Mouse (Mus musculus) T-helper 1 cell (primary cell): ENCODE results near the gene Crat.
"Not testable (repeated sequence)": the region's sequence is repeated elsewhere in the genome, so short reads cannot be mapped to it uniquely, and the experiment has no call there.

Source experiments
- in situ Hi-C: fragments of 300-600 bp; cut with MboI, MseI; formaldehyde crosslinking; loops from one replicate; pipeline ENCODE4 v1.15.1; 2025; ENCODE audit warnings: high pct_unique_total_duplicates

Gene Crat

GRCm38 (mm10) chr2:30440211-30440700, 24.6 kb upstream of the Crat start:
- in situ Hi-C loops, result no loop called here

DNA sequence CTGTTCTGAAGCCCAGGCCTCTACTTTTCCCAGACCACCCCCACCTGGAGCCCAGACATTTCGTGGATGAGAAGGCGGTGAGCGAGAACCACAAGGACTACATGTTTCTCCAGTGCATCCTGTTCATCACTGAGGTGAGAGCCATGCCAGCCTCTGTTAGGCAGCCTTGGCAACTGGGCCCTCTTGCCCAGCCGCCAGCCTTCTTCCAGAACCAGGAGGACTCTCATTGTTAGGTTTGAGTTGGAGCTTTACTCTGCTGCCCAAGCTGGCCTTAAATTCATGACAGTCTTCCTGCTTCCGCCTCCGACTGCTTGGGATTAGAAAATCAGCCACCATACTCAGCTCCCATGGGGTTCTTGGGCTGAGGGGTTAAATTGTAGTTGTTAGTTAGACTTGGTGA, 24.0 kb upstream of the Crat start:
- in situ Hi-C loops, result loop anchor here (5.0 kb wide), 1 partner anchor 353 kb away; no protein-coding TSS in a partner anchor

DNA sequence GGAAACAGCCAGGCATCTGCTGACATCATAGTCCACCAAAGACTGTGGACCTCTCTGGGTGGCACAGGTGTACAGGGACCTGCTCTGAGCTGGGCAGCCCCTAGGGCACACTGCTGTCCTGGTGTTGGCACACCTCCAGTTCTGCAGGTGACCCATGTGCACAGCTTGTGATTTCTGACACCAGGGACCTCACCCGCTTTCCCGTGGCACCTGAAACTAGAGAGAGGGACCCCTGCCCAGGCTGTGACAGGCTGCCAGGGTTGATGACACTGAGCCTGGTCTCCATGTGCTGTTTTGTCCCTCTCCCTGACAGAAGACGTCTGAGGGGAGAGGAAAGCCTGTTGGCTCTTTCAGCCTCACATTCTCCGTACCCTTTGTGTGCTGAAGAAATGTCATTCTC, 22.2 kb upstream of the Crat start:
- in situ Hi-C loops, result loop anchor here (5.0 kb wide), 1 partner anchor 355 kb away; no protein-coding TSS in a partner anchor

DNA sequence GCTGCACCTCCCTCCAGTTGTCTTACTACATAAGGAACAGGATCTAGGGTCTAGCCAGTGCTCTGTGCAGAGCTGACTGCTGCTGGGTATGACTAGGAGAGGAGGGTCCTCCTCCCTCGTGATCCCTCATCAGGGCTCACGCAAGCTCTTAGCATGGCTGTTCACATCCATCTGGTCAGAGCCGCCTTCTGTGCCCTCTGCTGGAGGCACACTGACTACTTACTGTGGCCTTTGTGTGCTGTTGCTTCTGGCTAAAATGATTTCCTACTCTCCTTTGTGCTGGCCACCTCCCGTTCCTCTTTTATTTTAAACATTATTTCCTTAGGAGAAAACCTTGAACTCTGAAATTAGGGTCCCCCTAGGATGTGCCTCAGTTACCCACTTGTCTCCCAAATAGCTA, 21.2 kb upstream of the Crat start:
- in situ Hi-C loops, result loop anchor here (5.0 kb wide), 1 partner anchor 355 kb away; no protein-coding TSS in a partner anchor

DNA sequence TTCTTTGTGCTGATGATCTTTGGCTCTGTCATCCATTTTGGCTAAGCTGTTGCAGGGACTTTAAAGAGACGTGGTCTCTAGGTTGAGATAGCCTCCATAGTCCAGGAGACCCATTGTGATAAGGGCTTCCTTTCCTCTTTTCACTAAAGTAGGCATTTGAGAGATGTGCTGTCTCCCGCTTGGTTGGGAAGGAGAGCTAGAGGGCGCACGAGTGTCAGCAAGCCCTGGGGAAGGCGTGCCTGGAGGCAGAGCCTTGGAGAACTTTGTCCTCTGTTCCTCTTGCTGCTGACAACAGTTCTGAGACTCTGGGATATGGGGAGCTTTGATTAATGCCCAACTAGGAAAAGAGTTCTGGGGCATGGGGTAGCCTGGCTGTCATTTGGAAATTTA, 20.5 kb upstream of the Crat start:
- in situ Hi-C loops, result loop anchor here (5.0 kb wide), 1 partner anchor 356 kb away; no protein-coding TSS in a partner anchor

DNA sequence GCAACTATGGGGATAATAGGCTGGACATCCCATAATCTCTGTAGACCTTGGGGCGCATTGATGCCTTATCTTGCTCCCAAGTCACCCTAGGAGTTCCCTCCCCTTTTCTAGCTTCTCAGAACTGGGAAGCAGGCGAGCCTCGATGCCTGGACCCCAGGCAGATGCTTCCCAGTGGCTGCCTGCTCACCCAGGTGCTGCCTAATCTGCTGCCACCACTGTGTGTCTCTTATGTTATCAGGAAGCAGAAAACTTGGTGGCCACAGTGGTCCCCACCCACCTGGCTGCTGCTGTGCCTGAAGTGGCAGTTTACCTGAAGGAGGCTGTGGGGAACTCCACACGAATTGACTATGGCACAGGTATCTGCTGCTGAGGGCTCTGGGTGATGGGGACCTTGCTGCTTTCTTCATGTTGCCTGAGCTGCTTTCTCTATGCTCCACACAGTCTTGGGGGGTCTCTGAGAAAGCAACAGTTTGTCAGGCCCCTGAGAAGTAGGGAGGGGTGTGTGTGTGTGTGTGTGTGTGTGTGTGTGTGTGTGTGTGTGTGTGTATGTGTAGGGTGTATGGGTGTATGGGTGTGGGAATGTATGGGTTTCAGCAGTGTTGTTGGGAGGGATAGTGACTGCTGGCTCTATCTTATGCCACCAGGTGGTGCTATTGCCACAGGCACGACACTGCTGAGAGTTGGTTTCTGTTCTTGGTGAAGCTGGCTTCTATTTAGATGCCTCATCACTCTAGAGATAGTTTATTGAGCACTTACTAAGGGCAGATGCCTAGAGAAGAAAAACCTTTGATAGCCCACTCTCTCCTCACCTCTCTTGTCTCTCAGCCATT, 19.9 kb upstream of the Crat start:
- in situ Hi-C loops, result loop anchor here (5.0 kb wide), 1 partner anchor 357 kb away; no protein-coding TSS in a partner anchor

GRCm38 (mm10) chr2:30429156-30429555, 13.5 kb upstream of the Crat start:
- in situ Hi-C loops, result no loop called here

DNA sequence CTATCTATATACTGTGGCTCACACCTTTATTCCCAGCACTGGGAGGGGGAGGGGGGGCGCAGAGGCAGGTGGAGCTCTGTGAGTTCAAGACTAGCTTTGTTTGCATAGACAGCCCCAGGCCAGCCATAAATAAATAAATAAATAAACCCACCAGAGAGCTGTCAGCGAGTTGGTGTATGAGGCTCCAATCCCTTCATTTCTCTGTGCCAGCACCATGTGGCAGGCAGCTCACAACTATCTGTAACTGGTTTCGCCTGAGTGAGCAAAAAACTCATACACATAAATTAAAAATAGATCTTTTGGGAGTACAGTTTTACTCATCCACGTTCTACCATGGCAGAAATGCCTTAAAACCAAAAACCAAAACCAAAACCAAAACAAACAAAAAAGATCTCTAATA, 5.8 kb upstream of the Crat start:
- in situ Hi-C loops, result no loop called here

DNA sequence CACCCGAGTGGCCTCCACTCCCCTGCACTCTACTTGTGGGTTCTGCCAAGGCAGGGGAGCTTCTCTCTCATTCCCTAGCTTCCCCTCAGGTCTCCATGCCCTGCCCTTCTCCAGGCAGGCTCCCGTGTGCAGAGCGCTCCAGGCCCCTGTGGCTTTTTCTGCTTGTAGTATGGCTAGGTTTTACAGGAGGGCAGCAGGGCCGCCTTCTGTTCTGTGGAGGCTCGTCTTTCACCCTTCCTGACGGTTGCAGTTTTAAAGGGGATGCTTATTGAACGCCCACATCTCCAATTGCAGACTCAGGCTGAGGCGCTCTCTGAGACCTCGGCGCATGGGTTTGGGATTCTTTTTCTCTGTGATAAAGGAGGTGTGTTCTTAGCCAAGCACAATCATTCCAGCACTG, 3.5 kb upstream of the Crat start:
- in situ Hi-C loops, result no loop called here

DNA sequence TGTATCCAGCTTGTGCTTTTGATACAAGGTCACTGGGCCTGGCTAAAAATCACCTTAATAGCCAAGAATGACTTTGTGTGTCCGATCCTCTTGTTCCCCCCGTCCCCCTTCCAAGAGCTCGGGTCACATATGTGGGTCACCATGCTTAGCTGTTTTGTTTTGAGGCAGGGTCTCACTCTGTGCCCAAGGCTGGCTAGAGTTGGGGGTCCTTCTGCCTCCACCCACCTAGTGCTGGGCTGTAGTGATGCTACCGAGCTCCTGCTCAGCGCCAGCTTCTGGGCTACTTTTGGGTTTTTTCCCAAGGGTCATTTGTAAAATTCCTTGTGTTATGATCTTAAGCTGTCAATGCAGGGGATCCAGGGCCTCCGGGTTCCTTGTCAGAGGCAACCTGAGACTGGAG, 2.6 kb upstream of the Crat start:
- in situ Hi-C loops, result no loop called here

GRCm38 (mm10) chr2:30417595-30418165, 2.1 kb upstream of the Crat start:
- in situ Hi-C loops, result no loop called here

GRCm38 (mm10) chr2:30417154-30417553, 1.5 kb upstream of the Crat start:
- in situ Hi-C loops, result not testable (repeated sequence)

DNA sequence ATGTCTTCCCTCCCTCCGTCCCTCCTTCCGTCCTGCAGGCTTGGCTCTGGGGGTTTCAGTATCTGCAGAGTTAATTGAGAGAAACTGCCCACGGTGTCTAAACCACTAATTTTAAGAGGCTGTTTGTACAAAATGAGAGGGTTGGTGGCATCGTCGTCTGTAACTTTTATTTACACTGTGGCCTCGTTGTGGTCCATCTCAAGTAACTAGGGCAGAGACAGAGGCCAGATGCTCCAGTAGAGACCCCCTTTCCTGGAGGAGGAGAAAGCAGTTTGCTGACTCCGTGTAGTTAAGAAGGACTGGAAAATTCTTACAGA, 994 bp upstream of the Crat start:
- in situ Hi-C loops, result no loop called here

DNA sequence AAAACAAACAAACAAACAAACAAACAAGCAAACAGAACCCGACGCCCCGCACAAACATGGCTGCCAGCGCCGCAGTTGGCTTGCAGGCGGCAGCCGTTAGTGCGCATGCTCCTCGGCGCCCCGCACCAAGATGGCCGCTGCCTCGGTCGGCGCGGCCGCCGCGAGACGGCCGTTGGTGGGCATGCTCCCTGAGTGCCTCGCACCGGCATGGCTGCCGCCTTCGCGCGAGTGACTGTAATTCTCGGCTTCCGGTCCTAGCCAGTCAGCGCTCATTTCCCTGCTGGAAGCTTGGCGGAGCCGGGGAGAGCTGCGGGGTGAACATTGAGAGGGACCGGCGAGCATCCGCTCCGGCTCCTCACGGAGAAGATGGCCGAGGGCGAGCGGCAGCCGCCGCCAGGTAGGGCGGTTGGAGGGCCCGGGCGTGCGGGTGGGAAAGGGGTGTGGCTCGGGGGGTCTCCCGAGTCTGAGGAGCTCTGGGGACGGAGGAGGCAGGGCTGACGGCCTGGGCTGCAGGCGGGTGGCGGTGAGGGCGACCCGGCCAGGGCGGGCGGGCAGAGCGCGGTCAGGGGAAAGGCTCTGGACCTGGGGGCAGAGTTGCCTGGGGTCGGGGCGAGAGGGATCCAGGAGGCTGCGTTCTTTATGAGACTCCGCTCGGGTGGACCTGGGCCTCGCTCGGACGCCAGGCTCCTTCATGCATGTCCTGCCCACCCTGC, 479 bp upstream of the Crat start, which contains the start of gene Ptpa:
Gene Ptpa (plus strand): TSS at position 104 of the 713 bp plus-strand sequence.
- in situ Hi-C loops, result no loop called here

GRCm38 (mm10) chr2:30414681-30415080, 932 bp downstream of the Crat start:
- in situ Hi-C loops, result no loop called here

DNA sequence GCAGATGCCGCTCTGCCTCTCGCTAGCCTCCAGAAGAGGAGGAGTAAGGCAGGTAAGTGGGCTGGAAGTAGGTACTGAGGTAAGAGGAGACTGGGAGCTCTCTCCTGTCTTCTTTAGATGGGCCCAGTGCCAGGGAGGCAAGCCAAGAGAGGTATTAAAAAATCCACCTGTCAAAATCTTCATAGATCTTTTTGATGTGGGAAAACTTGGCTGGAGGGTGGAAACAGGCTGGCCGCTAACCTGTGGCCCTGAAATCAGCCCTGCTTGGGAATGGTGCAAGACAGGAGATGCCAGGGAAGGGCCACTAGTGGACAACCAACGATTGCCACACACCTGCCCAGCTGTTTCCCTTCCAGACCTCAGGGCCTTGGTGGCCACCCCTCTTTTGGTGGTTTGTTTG, 1.5 kb downstream of the Crat start:
- in situ Hi-C loops, result no loop called here

DNA sequence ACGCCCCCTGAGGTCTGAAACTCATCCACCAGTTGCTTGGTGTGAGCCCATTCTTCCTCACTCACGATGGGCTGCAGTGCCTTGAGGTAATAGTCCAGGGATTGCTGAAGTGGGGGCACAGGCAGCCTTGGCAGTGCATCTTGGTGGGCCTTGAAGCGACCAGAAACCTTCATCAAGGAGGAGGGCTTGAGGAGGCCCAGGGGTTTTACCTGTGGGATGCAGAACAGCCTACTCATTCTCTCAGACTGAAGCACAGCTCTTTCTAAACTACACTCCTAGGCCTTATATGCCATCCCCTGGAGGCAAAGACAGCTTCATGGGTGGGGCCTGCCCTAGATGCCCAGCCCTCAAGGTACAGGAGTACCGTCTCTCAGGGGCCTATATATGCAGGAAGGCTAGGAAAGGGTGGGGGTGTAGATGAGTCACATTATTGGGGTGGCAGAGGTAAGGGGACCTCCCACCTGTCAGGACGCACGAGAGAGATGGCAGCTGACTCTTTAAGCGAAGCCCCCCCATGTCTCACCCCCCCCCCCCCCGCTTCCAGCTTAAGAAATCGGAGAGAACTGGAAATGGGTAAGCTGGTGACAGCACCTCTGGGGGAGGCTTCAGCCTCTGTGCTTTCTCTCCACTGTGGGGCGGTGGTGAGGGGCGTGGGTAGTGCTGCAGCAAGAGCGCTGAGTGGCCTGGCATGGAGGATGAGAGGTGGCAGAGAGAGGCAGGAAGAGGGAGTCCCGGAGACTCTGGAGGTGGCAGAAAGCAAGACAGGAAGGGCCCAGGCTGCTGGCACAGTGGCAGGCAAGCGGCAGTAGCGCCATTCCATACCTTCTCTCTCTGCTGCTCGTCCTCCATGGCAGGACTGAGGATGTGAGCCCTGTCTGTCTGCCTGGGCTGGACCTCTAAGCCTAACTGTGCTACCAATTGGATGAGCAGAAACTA, 2.3 kb downstream of the Crat start:
- in situ Hi-C loops, result no loop called here

DNA sequence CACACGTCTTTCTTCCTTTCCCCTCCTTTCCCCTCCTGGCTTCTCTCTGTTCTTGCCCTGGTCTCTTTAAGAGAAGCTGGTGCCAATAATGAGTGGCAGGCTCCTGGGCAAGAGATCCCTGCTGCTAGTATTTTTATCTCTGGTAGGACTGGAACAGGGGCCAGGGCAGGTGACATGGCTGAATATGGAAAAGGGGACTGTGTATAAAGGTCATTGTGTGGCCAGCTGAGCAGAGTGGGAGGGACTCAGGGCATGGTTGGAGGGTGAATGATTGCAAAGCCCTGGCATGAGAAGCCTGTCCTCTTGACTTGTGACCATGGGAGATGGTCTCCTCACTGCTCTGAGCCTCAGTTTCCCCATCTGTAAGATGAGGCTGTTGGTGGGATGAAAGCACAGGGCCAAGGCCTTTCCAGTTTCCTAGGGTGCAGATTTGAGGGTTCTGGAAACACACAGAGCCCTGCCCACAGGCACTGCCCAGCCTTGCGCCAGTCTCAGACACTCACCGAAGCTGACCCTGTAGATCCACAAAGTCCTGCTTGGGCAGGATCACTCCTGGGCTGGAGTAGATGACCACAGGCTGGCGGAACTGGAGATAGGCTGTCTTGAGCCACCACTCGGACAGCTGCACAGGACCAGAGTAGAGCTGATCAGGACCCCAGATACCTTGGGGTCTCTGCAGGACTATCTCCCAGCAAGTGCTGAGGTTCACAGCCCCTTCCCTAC, 6.0 kb downstream of the Crat start:
- in situ Hi-C loops, result no loop called here

GRCm38 (mm10) chr2:30408452-30409100, 7.0 kb downstream of the Crat start:
- in situ Hi-C loops, result no loop called here

GRCm38 (mm10) chr2:30407778-30408177, 7.8 kb downstream of the Crat start:
- in situ Hi-C loops, result no loop called here
